Mouse (Mus musculus) midbrain, embryonic 13.5 days (tissue): ENCODE measurements around the gene B3gnt3. TPM values are rescaled to one million over a fixed set of nuclear protein-coding genes. Genes with fewer than 3 reads are reported as not detected.

Experiments used
- ATAC-seq: fragments of 200-750 bp; cut with Nextera tagmentation; 2 replicates; pipeline ENCODE4 v1.8.0; 2017; ENCODE audit warnings: mild to moderate bottlenecking, moderate TSS enrichment, moderate library complexity
- H3K27ac ChIP-seq: fragments of 300-500 bp; sonication (generic); 2 replicates; pipeline ENCODE4 v1.5.1; 2015; ENCODE audit warnings: inconsistent platforms, mild to moderate bottlenecking, moderate library complexity
- H3K27me3 ChIP-seq: fragments of 300-500 bp; sonication (generic); 2 replicates; pipeline ENCODE4 v1.6.1; 2015; ENCODE audit warnings: mild to moderate bottlenecking, inconsistent platforms
- H3K36me3 ChIP-seq: fragments of 300-500 bp; sonication (generic); 2 replicates; pipeline ENCODE4 v1.6.1; 2015; ENCODE audit warnings: mild to moderate bottlenecking, inconsistent platforms
- H3K4me1 ChIP-seq: fragments of 300-500 bp; sonication (generic); replicated peaks from 2 replicates; pipeline ENCODE4 v1.6.1; 2015; ENCODE audit warnings: inconsistent platforms
- H3K4me2 ChIP-seq: fragments of 300-500 bp; sonication (generic); replicated peaks from 2 replicates; pipeline ENCODE4 v1.6.1; 2015; ENCODE audit warnings: moderate library complexity, mild to moderate bottlenecking, inconsistent platforms
- H3K4me3 ChIP-seq: fragments of 300-500 bp; sonication (generic); replicated peaks from 2 replicates; pipeline ENCODE4 v1.5.1; 2015; ENCODE audit warnings: mild to moderate bottlenecking, inconsistent platforms
- H3K9ac ChIP-seq: fragments of 300-500 bp; sonication (generic); replicated peaks from 2 replicates; pipeline ENCODE4 v1.6.1; 2015; ENCODE audit warnings: mild to moderate bottlenecking, inconsistent platforms
- H3K9me3 ChIP-seq: fragments of 300-500 bp; sonication (generic); 2 replicates; pipeline ENCODE4 v1.6.1; 2016; ENCODE audit warnings: mild to moderate bottlenecking, inconsistent platforms
- WGBS: fragments of 180-500 bp; shearing (Covaris S2); methylation state at CpG from one replicate; pipeline ENCODE4 v1.1.7; 2015; 5-methylcytosine and 5-hydroxymethylcytosine counted together
- polyA plus RNA-seq: library from polyadenylated mRNA; unstranded; fragments of >200 nt; fragmentation: Nextera tagmentation; extraction: Ambion mirVana; gene quantifications from 2 replicates; pipeline ENCODE4 v1.2.1, GENCODE M21; 2015

Gene B3gnt3
- polyA plus RNA-seq, 1 experiment from 2014 or later, result 0.31 TPM

- 10% methylated on average over 36 of the region's 36 CpGs for WGBS
- no peaks in the 10 kb centered on the region for H3K9me3 ChIP-seq
- no peak overlapping the region for H3K4me2 ChIP-seq
- no peak overlapping the region for H3K9ac ChIP-seq
- H3K27ac ChIP-seq, result no peak overlapping the region
- H3K27me3 ChIP-seq, result peaks cover 77% of the 10 kb centered on the region
- H3K4me1 ChIP-seq, result peaks cover 7% of the 10 kb centered on the region
- peaks cover 53% of the 10 kb centered on the region for H3K36me3 ChIP-seq
- H3K4me3 ChIP-seq, result no peak overlapping the region
- peak; percentile 73 for ATAC-seq
Measured at GRCm38 (mm10) chr8:71660325-71661120, 41.1 kb downstream of the B3gnt3 start.

GRCm38 (mm10) chr8:71659751-71660150, 41.8 kb downstream of the B3gnt3 start:
- 57% methylated on average over 1 of the region's 1 CpGs for WGBS
- Histone ChIP-seq H3K36me3 (peaks cover 58% of the 10 kb centered on the region), H3K4me3 (no peak overlapping the region), H3K9me3 (no peaks in the 10 kb centered on the region), H3K4me2 (no peak overlapping the region), H3K27ac (no peak overlapping the region), H3K4me1 (peaks cover 5% of the 10 kb centered on the region), H3K27me3 (peaks cover 85% of the 10 kb centered on the region), H3K9ac (no peak overlapping the region)
- ATAC-seq, result no peak

- H3K36me3 ChIP-seq, result peaks cover 59% of the 10 kb centered on the region
- no peaks in the 10 kb centered on the region for H3K9me3 ChIP-seq
- H3K27ac ChIP-seq, result no peak overlapping the region
- WGBS, result 30% methylated on average over 17 of the region's 17 CpGs
- H3K27me3 ChIP-seq, result peaks cover 89% of the 10 kb centered on the region
- H3K4me2 ChIP-seq, result no peak overlapping the region
- H3K9ac ChIP-seq, result 0 out of 2 replicates have a peak overlapping the region, but pooled peaks have one; percentile 23
- ATAC-seq, result no peak
- no peak overlapping the region for H3K4me3 ChIP-seq
- H3K4me1 ChIP-seq, result peaks cover 8% of the 10 kb centered on the region
Measured at GRCm38 (mm10) chr8:71658515-71659049, 43.0 kb downstream of the B3gnt3 start.

DNA sequence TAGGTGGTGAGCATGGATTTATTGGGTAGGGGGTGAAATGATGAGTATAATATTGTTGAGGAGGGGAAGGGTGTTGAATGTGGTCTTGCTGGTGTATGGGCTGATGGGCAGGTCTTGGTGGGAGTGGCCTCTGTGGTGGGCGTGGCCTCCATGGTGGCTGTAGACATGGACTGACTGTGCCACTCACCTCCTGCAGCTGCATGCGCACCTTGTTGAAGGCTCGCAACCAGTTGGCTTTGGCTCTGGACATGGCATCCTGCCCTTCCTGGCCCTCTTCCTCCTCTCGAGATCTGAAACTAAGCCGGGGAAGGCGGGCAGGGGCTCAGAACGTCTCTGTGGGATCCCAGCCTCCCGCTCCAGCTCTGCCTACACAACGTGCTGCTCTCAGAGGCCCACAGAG, 43.8 kb downstream of the B3gnt3 start:
- Histone ChIP-seq H3K9ac (no peak overlapping the region), H3K27me3 (peaks cover 91% of the 10 kb centered on the region), H3K4me1 (peaks cover 8% of the 10 kb centered on the region), H3K4me3 (no peak overlapping the region), H3K36me3 (peaks cover 59% of the 10 kb centered on the region), H3K9me3 (no peaks in the 10 kb centered on the region), H3K4me2 (no peak overlapping the region), H3K27ac (no peak overlapping the region)
- no peak for ATAC-seq
- 27% methylated on average over 9 of the region's 9 CpGs for whole genome bisulfite sequencing

- H3K4me3 ChIP-seq, result peak overlapping the region; percentile 20
Measured at GRCm38 (mm10) chr8:71654600-71654999, 47.0 kb downstream of the B3gnt3 start.

DNA sequence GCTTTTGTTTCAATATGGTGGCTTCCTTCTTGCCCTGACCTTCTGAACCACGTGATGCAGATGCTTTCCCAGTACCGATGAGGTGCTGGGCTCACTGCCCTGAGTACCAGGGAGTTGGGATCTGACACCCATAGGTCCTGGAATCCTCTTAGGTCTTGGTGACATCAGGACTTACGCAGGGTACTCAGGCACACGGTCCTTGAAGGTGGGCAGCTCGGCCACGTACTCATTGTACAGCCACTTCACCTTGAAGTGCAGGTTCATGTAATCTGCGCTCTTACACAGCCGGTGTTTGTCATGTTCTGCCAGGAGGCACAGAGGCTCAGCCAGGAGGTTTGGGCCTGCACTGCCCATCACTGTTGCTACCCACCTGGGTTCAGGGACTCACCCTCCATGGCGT, 56.1 kb downstream of the B3gnt3 start:
- Histone ChIP-seq H3K36me3 (peaks cover 82% of the 10 kb centered on the region), H3K9ac (no peak overlapping the region)
- 83% methylated on average over 9 of the region's 9 CpGs for WGBS

More at GRCm38 (mm10) chr8:71654600-71654999, 47.0 kb downstream of the B3gnt3 start:
- Histone ChIP-seq H3K9me3 (no peaks in the 10 kb centered on the region), H3K4me2 (peak overlapping the region; percentile 40), H3K4me1 (peaks cover 8% of the 10 kb centered on the region), H3K36me3 (peaks cover 72% of the 10 kb centered on the region), H3K27me3 (peaks cover 68% of the 10 kb centered on the region), H3K9ac (0 out of 2 replicates have a peak overlapping the region, but pooled peaks have one; percentile 23), H3K27ac (no peak overlapping the region)
- peak; percentile 49; the same call in 1 of the 2 replicates for ATAC-seq
- under 1% methylated on average over 24 of the region's 24 CpGs for WGBS

More for the DNA sequence above, 56.1 kb downstream of the B3gnt3 start:
- no peak overlapping the region for H3K4me2 ChIP-seq
- no peak overlapping the region for H3K4me3 ChIP-seq
- no peak overlapping the region for H3K27ac ChIP-seq
- ATAC-seq, result no peak
- no peaks in the 10 kb centered on the region for H3K4me1 ChIP-seq
- H3K9me3 ChIP-seq, result no peaks in the 10 kb centered on the region
- H3K27me3 ChIP-seq, result no peaks in the 10 kb centered on the region

Other genes with a start within 250 kb of the B3gnt3 start
- 114 and 133 TPM in 2 replicates for gene Abhd8, start 238.1 kb downstream of the B3gnt3 start, polyA plus RNA-seq
- gene Mrpl34, start 236.8 kb downstream of the B3gnt3 start, polyA plus RNA-seq, result 242 TPM in 2 replicates
- gene Dda1, start 232.6 kb downstream of the B3gnt3 start, polyA plus RNA-seq, result 197 TPM in 2 replicates
- gene Ano8, start 215.8 kb downstream of the B3gnt3 start, polyA plus RNA-seq, result 5.3 and 9.3 TPM in 2 replicates
- gene Gtpbp3, start 213.7 kb downstream of the B3gnt3 start, polyA plus RNA-seq, result 11.6 and 13.2 TPM in 2 replicates
- gene Plvap, start 190.0 kb downstream of the B3gnt3 start, polyA plus RNA-seq, result 8.0 and 10.2 TPM in 2 replicates
- gene Ccdc194, start 176.1 kb downstream of the B3gnt3 start, polyA plus RNA-seq, result 0.11 TPM in 1 of 2 replicates, not detected in the other
- 9.8 and 10.9 TPM in 2 replicates for gene Bst2, start 164.3 kb downstream of the B3gnt3 start, polyA plus RNA-seq
- gene Mvb12a, start 158.9 kb downstream of the B3gnt3 start, polyA plus RNA-seq, result 51.7 and 62.3 TPM in 2 replicates
- gene Tmem221, start 142.9 kb downstream of the B3gnt3 start, polyA plus RNA-seq, result not detected in 2 replicates
- gene Nxnl1, start 135.2 kb downstream of the B3gnt3 start, polyA plus RNA-seq, result not detected in 2 replicates
- gene Slc27a1, start 132.9 kb downstream of the B3gnt3 start, polyA plus RNA-seq, result 53.7 and 58.7 TPM in 2 replicates
- gene Pgls, start 109.6 kb downstream of the B3gnt3 start, polyA plus RNA-seq, result 201 and 208 TPM in 2 replicates
- gene Fam129c, start 104.1 kb downstream of the B3gnt3 start, polyA plus RNA-seq, result 4.4 and 7.5 TPM in 2 replicates
- gene Colgalt1, start 90.8 kb downstream of the B3gnt3 start, polyA plus RNA-seq, result 51.1 and 51.3 TPM in 2 replicates
- 17.1 and 18.5 TPM in 2 replicates for gene Unc13a, start 30.0 kb downstream of the B3gnt3 start, polyA plus RNA-seq
- 2.5 and 2.7 TPM in 2 replicates for gene Jak3, start 25.5 kb downstream of the B3gnt3 start, polyA plus RNA-seq
- gene Insl3, start 12.6 kb downstream of the B3gnt3 start, polyA plus RNA-seq, result 0.70 and 0.79 TPM in 2 replicates
- 63.9 and 65.5 TPM in 2 replicates for gene Fcho1, start 23.9 kb upstream of the B3gnt3 start, polyA plus RNA-seq
- gene Zfp709, start 180.2 kb upstream of the B3gnt3 start, polyA plus RNA-seq, result 7.7 and 8.1 TPM in 2 replicates
- gene Zfp882, start 206.8 kb upstream of the B3gnt3 start, polyA plus RNA-seq, result 19.8 and 21.4 TPM in 2 replicates
- 39.1 and 42.0 TPM in 2 replicates for gene Zfp617, start 206.8 kb upstream of the B3gnt3 start, polyA plus RNA-seq
- gene Zfp961, start 249.2 kb upstream of the B3gnt3 start, polyA plus RNA-seq, result 16.5 and 18.8 TPM in 2 replicates